Mouse (Mus musculus) intestine, embryonic 15.5 days (tissue): ENCODE measurements at regions not wholly inside any gene's neighbourhood (a gene's known extent, or its start where the extent isn't known, plus 50 kb on each side); places are given as distances from the start of the nearest gene placed in this dataset.

ENCODE experiments used
- ATAC-seq: fragments of 200-750 bp; cut with Nextera tagmentation; 2 replicates; pipeline ENCODE4 v1.8.0; 2017; ENCODE audit warnings: moderate TSS enrichment, moderate library complexity
- H3K27ac ChIP-seq: fragments of 300-500 bp; sonication (generic); 2 replicates; pipeline ENCODE4 v1.5.1; 2015; ENCODE audit warnings: mild to moderate bottlenecking, inconsistent platforms
- H3K27me3 ChIP-seq: fragments of 300-500 bp; sonication (generic); replicated peaks from 2 replicates; pipeline ENCODE4 v1.6.1; 2015; ENCODE audit warnings: inconsistent platforms
- H3K36me3 ChIP-seq: fragments of 300-500 bp; sonication (generic); 2 replicates; pipeline ENCODE4 v1.6.1; 2015; ENCODE audit warnings: inconsistent platforms
- H3K4me1 ChIP-seq: fragments of 300-500 bp; sonication (generic); replicated peaks from 2 replicates; pipeline ENCODE4 v1.6.1; 2015; ENCODE audit warnings: inconsistent platforms
- H3K4me2 ChIP-seq: fragments of 300-500 bp; sonication (generic); replicated peaks from 2 replicates; pipeline ENCODE4 v1.6.1; 2015; ENCODE audit warnings: mild to moderate bottlenecking, inconsistent platforms
- H3K4me3 ChIP-seq: fragments of 300-500 bp; sonication (generic); replicated peaks from 2 replicates; pipeline ENCODE4 v1.5.1; 2015; ENCODE audit warnings: inconsistent platforms
- H3K9ac ChIP-seq: fragments of 300-500 bp; sonication (generic); 2 replicates; pipeline ENCODE4 v1.6.1; 2015; ENCODE audit warnings: inconsistent platforms
- H3K9me3 ChIP-seq: fragments of 300-500 bp; sonication (generic); 2 replicates; pipeline ENCODE4 v1.6.1; 2016; ENCODE audit warnings: inconsistent platforms
- WGBS: fragments of 180-500 bp; shearing (Covaris S2); methylation state at CpG from one replicate; pipeline ENCODE4 v1.1.7; 2015; 5-methylcytosine and 5-hydroxymethylcytosine counted together

DNA sequence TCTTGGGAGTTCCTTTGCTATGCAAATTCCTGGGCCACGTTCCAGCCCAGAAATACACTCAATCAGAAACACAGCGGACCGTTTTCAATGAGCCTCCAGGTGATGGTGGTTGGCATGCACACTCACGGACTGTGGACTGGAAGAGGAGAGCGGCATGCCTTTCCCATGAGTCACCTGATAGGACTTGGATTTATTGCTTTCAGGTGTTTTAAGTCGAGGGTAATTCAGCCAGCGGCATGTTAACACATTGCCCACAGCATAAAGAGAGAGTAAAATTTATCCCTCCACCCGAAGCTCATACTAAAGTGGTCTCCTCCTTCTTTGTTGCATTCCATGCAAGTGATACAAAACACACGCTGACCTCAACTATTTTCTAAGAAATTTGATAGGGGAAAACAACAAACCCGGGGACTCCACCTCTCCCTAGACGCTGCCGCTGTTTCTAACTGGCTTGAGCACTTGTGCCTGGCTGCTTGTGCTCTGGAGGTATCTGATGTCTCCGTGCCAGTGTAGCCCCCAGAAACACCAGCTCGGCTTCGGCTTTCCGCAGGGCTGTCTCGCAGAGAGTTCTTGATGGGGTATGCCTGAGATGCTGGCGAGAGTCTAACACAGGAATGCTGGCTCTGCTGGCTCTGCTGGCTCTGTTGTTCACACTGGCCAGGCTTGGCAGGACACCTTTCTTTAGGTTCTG lies 208.4 kb upstream of the Tgfbr2 start:
- peaks cover 17% of the 10 kb centered on the region for H3K4me1 ChIP-seq
- H3K9me3 ChIP-seq: no peaks in the 10 kb centered on the region
- H3K4me2 ChIP-seq: peak overlapping the region; percentile 61
- H3K36me3 ChIP-seq: no peaks in the 10 kb centered on the region
- H3K27ac ChIP-seq: peak overlapping the region; percentile 85
- ATAC-seq: peak; percentile 93
- no peaks in the 10 kb centered on the region for H3K27me3 ChIP-seq
- WGBS: 8% methylated on average over 18 of the region's 18 CpGs
- H3K9ac ChIP-seq: no peak overlapping the region
- peak overlapping the region; percentile 19; the same call in 1 of the 2 replicates for H3K4me3 ChIP-seq

DNA sequence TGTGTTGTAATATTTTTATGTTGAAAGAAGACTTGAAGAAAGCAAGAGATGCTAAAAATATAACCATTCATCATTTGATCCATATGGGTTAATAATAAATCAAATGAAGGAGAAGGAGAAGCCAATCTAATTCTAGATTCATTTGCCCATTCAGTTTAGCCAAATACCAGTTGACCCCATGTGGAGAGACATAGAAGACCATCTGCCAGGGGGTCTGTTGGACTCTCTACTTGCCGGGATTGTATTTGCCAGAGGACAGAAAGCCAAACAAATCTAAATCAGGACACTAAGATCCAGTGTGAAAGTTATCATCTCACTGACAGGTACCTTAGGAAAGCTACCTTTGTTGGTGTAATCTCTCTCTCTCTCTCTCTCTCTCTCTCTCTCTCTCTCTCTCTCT lies 202.5 kb upstream of the Tgfbr2 start:
- 59% methylated on average over 1 of the region's 1 CpGs for WGBS
- Histone ChIP-seq H3K36me3 (no peaks in the 10 kb centered on the region), H3K27me3 (no peaks in the 10 kb centered on the region), H3K9me3 (no peaks in the 10 kb centered on the region), H3K9ac (no peak overlapping the region), H3K4me3 (no peak overlapping the region), H3K27ac (no peak overlapping the region), H3K4me2 (no peak overlapping the region), H3K4me1 (peaks cover 3% of the 10 kb centered on the region)
- ATAC-seq: no peak

DNA sequence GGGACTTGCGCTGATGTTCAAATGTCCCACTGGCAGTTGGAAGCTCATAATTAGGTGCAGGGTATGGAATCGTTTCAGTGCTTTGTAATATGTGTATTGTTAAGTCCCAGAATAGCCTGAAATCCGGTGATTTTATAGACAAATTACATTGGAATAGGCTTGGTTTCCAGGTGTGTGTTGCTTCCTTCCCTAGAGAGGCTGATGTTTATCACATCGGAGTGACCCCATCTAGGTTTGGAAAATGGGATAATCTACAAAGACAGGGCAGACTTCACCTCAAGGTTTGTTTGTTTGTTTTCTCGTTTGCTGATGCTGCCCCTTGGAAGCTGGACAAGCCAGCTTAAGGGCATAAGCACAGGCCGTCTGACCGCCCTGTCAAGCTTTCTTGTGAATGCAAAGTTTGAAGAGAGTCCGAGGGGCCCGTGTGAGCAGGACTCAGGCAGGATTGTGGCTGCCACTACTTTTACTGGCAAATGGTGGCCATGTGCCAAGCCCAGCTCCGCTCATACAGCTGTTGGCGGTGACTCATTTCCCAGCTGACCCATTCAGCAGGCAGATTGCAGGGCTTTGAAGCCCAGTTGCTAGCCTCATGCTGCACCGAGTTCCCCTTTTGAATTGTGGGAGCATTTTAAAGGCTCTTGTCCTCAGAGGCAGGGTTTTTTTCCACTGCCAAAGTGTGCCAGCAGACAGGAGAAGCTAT lies 200.6 kb upstream of the Tgfbr2 start:
- H3K36me3 ChIP-seq: no peaks in the 10 kb centered on the region
- no peak overlapping the region for H3K4me2 ChIP-seq
- H3K4me3 ChIP-seq: no peak overlapping the region
- 65% methylated on average over 12 of the region's 12 CpGs for WGBS
- H3K27ac ChIP-seq: 0 out of 2 replicates have a peak overlapping the region, but pooled peaks have one; percentile 2
- H3K4me1 ChIP-seq: peaks cover 3% of the 10 kb centered on the region
- no peak overlapping the region for H3K9ac ChIP-seq
- no peaks in the 10 kb centered on the region for H3K27me3 ChIP-seq
- H3K9me3 ChIP-seq: no peaks in the 10 kb centered on the region
- no peak for ATAC-seq

DNA sequence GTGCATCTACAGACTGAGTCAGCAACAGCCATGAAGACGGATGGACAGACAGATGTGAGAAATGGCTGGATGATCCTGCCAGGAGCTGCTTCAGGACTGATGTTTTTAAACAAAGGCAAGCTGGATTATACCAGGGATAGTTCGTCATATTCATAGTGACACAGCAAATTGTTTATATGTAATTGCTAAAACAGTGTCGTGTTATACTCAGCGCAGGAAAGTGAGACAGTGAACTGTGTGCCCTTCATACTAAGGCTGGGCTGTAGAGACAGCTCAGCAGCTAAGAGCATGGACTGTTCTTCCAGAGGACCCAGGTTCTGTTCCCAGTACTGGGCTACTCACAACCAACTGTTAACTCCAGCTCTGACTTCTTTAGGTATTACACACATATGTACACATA lies 199.2 kb upstream of the Tgfbr2 start:
- no peaks in the 10 kb centered on the region for H3K27me3 ChIP-seq
- no peak overlapping the region for H3K27ac ChIP-seq
- H3K4me2 ChIP-seq: no peak overlapping the region
- H3K4me1 ChIP-seq: peaks cover 3% of the 10 kb centered on the region
- no peaks in the 10 kb centered on the region for H3K9me3 ChIP-seq
- ATAC-seq: no peak
- no peaks in the 10 kb centered on the region for H3K36me3 ChIP-seq
- H3K9ac ChIP-seq: no peak overlapping the region
- 57% methylated on average over 4 of the region's 4 CpGs for whole genome bisulfite sequencing
- no peak overlapping the region for H3K4me3 ChIP-seq

DNA sequence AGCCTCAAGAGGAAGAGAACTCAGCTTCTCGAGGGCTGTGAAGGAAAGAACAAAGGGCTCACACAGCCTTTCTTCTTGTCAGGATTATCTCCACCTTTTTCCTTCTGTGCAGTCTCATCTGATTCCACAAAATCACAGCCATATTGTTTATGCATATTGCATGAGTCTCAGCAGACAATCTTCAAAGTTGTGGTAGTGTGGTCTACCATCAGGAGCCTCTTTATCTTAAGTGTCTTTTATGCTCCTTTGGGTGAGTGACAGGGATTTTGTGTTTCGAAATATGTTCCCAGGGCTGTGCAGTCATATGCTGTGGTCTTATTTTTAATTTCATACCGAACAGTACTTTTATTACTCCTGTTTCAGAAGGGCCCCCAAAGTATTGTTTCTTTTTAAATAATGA lies 198.2 kb upstream of the Tgfbr2 start:
- Histone ChIP-seq H3K27ac (no peak overlapping the region), H3K9ac (no peak overlapping the region), H3K27me3 (no peaks in the 10 kb centered on the region), H3K36me3 (no peaks in the 10 kb centered on the region), H3K4me1 (peaks cover 9% of the 10 kb centered on the region), H3K9me3 (no peaks in the 10 kb centered on the region), H3K4me2 (no peak overlapping the region), H3K4me3 (no peak overlapping the region)
- no peak for ATAC-seq
- WGBS: 82% methylated on average over 3 of the region's 3 CpGs

DNA sequence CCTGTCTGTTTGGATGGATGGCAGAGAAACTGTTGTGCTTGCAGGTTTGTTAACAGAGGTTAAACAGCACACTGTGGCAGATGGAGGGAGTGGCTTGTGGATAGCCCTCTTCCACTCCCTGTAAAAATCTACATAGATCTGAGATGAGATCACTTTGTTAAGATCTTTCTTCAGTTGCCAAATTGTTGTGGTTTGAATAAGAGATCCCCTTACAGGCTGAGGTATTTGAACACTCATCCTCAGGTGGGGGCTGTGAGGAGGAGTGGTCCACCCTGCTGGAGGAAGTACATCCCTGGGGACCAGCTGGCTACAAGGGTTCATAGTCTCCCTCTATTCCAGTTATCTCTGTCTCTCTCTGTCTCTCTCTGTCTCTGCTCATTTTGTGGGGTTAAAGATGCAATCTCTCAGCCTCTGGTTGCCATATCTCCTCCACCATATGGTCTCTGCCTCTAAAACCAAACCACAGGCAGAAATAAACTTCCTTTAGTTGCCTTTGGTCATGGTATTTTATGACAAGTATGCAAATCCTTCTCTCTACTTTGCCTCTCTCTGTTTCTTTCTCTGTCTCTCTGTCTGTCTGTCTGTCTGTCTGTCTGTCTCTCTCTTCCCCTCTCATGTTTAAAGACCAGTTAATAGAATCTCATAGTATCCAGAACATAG lies 194.0 kb upstream of the Tgfbr2 start:
- no peaks in the 10 kb centered on the region for H3K36me3 ChIP-seq
- H3K4me2 ChIP-seq: no peak overlapping the region
- ATAC-seq: peak; percentile 10; the same call in 1 of the 2 replicates
- no peaks in the 10 kb centered on the region for H3K9me3 ChIP-seq
- no peak overlapping the region for H3K27ac ChIP-seq
- H3K27me3 ChIP-seq: no peaks in the 10 kb centered on the region
- no peak overlapping the region for H3K4me3 ChIP-seq
- no peak overlapping the region for H3K9ac ChIP-seq
- 0 out of 2 replicates have a peak, but pooled peaks cover 6% of the 10 kb centered on the region for H3K4me1 ChIP-seq

DNA sequence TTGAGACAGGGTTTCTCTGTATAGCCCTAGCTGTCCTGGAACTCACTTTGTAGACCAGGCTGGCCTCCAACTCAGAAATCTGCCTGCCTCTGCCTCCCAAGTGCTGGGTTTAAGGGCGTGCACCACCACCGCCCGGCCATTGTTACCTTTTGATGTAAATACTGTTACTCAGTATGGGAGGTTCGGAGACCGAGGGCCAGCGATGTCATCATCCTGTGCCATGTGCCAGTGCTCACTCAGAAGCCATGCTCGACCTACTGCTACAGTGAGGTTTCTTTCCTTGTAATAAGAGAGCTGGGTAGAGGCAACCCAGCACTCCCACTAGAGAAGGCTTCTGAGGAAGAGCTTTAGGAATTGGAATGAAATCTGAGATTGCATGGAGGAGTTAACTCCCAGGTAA lies 191.6 kb upstream of the Tgfbr2 start:
- no peak overlapping the region for H3K4me3 ChIP-seq
- 0 out of 2 replicates have a peak, but pooled peaks cover 6% of the 10 kb centered on the region for H3K4me1 ChIP-seq
- H3K27ac ChIP-seq: no peak overlapping the region
- no peaks in the 10 kb centered on the region for H3K9me3 ChIP-seq
- no peak overlapping the region for H3K4me2 ChIP-seq
- no peaks in the 10 kb centered on the region for H3K27me3 ChIP-seq
- no peaks in the 10 kb centered on the region for H3K36me3 ChIP-seq
- no peak for ATAC-seq
- no peak overlapping the region for H3K9ac ChIP-seq
- WGBS: 93% methylated on average over 7 of the region's 7 CpGs

DNA sequence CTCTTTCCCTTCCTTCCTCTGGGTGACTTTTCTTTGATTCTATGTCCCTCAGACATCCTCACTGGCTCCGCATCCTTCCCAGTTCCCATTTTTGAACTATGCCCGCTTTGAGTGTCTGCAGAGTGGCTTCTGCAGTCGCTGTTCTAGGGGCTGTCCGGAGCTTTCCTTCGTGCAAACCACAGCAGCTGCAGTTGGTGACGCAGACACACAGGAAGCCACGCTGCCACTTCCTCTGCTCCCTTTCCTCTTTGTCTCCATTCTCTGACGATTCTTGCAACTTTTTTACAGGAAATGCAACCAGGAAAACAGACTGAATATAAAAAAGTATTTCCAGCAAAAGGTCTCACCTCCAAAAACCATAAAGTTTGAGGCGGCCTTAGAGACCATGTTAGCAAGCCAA lies 191.0 kb upstream of the Tgfbr2 start:
- Histone ChIP-seq H3K36me3 (no peaks in the 10 kb centered on the region), H3K9me3 (no peaks in the 10 kb centered on the region), H3K9ac (no peak overlapping the region), H3K4me2 (no peak overlapping the region), H3K27ac (no peak overlapping the region), H3K27me3 (no peaks in the 10 kb centered on the region), H3K4me1 (0 out of 2 replicates have a peak, but pooled peaks cover 6% of the 10 kb centered on the region), H3K4me3 (no peak overlapping the region)
- ATAC-seq: no peak
- 64% methylated on average over 9 of the region's 9 CpGs for WGBS

DNA sequence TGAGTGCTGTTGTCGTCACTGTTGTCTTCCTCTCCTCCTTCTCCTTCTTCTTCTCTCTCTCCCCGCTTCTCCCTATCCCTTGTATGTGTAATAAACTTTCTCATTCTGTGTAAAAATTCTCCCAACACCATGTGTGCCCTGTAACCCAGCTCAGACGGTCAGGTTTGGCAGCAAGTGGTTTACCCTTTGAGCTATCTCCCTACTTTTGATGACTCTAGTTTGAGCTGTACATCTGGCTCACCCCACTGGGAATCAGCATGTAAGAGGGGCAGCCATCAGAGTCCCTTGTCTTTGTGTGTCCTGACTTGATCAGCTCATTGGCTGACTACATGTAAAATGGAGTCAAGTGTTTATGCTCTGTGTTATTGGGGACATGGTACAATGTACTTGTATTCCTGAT lies 190.5 kb upstream of the Tgfbr2 start:
- Histone ChIP-seq H3K9me3 (no peaks in the 10 kb centered on the region), H3K9ac (no peak overlapping the region), H3K36me3 (no peaks in the 10 kb centered on the region), H3K27ac (no peak overlapping the region), H3K27me3 (no peaks in the 10 kb centered on the region), H3K4me2 (no peak overlapping the region), H3K4me3 (no peak overlapping the region), H3K4me1 (0 out of 2 replicates have a peak, but pooled peaks cover 6% of the 10 kb centered on the region)
- ATAC-seq: no peak
- WGBS: 71% methylated on average over 3 of the region's 3 CpGs

DNA sequence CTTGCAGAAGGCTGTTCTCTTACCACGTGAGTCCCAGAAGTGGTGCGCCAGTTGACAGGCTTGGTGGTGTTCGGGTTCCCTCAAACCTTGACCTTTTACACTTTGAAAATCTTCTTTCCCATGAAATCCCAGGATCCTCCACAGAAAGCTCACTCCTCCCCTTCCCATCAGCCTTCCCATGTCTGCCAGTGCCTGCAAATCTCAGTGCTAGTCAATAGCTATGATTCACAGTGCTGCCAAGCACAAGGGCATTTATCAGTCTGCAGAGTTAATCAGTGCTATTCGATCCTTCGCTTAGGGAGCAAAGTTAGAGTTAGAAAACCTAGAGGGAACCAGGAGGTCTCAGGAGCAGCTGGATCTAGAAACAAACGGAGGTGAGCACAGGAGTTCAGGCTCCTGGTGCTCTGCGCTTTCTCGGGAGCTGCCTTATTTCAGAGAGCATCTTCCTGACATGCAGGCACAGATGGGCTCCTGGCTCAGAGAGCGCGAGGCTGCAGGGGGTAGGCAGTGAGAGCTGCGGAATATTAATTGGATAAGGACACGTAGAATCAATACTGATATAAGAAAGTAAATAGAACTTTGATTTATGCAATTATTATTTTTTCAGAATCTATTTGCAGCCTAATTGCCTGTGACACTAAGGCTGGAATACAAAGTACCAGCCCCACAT lies 190.0 kb upstream of the Tgfbr2 start:
- H3K9me3 ChIP-seq: no peaks in the 10 kb centered on the region
- H3K9ac ChIP-seq: no peak overlapping the region
- no peaks in the 10 kb centered on the region for H3K27me3 ChIP-seq
- no peak overlapping the region for H3K4me2 ChIP-seq
- 0 out of 2 replicates have a peak, but pooled peaks cover 6% of the 10 kb centered on the region for H3K4me1 ChIP-seq
- no peak overlapping the region for H3K27ac ChIP-seq
- H3K4me3 ChIP-seq: no peak overlapping the region
- 62% methylated on average over 12 of the region's 12 CpGs for WGBS
- no peak for ATAC-seq
- no peaks in the 10 kb centered on the region for H3K36me3 ChIP-seq

DNA sequence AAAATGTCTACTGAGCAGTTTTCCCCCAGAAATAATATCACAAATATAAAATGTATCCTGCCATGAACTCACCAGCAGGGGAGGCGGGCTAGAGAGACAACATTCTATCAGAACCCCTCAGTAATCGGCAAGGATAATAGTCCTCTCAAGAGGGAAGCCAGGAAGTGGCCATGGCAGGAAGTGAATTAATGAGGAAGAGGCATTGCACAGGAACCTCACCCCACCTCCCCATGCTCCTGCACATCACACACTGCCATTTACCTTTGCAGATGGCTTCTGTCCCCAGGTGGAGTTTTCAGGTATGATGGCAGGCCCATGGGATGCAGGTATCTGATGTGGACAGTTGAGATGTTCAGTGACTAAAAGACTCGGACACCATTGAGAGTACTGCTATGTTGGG lies 185.9 kb upstream of the Tgfbr2 start:
- Histone ChIP-seq H3K27ac (no peak overlapping the region), H3K9me3 (no peaks in the 10 kb centered on the region), H3K36me3 (no peaks in the 10 kb centered on the region), H3K9ac (no peak overlapping the region), H3K4me2 (no peak overlapping the region), H3K4me1 (no peaks in the 10 kb centered on the region), H3K4me3 (no peak overlapping the region), H3K27me3 (no peaks in the 10 kb centered on the region)
- no peak for ATAC-seq
- WGBS: 87% methylated on average over 3 of the region's 3 CpGs

DNA sequence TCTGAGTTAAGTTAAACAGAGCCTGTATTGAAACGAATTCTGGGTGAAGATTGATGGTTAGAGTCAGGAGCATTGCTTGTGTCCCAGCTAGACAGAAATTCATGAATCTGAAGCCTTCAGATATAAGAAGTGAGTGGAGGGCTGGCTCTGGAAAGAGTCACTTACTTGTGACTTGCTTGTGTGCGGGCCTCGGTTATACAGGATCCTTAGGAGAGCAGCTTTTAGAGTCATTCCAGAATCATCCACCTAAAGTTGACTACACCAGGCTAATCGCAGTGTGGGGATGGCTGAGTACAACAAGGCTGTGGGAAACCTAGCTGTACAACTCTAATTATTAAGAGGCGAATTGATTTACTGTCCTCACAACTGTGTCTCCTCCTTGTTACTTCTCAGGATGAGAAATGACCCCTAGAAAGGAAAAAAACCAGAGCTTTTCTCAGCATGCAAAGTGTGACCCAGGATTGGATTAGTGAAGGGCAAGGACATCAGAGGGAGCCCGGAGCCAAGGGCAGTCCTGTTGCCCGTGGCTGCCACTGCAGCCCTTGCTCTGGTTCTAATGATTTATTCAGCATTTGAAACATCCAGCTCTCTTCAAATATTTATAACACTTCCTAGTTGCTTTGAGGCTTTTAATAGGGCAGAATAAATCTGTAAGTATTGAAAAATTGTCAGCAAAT lies 179.0 kb upstream of the Tgfbr2 start:
- ATAC-seq: no peak
- H3K4me2 ChIP-seq: no peak overlapping the region

More for the DNA sequence above, 179.0 kb upstream of the Tgfbr2 start:
- no peaks in the 10 kb centered on the region for H3K9me3 ChIP-seq
- H3K4me1 ChIP-seq: no peaks in the 10 kb centered on the region
- H3K9ac ChIP-seq: no peak overlapping the region
- H3K4me3 ChIP-seq: no peak overlapping the region
- 62% methylated on average over 7 of the region's 7 CpGs for WGBS
- H3K27me3 ChIP-seq: no peaks in the 10 kb centered on the region
- H3K36me3 ChIP-seq: no peaks in the 10 kb centered on the region
- H3K27ac ChIP-seq: no peak overlapping the region
